Mouse (Mus musculus) heart, embryonic 12.5 days (tissue): ENCODE results near the gene 9230112D13Rik. TPM values are rescaled to one million over a fixed set of nuclear protein-coding genes. Genes with fewer than 3 reads are reported as not detected.

Source experiments
- ATAC-seq: fragments of 200-750 bp; cut with Nextera tagmentation; 2 replicates; pipeline ENCODE4 v1.8.0; 2017; ENCODE audit warnings: moderate TSS enrichment, moderate library complexity; ENCODE audit not compliant: insufficient number of reproducible peaks, low FRiP score
- H3K27ac ChIP-seq: fragments of 300-500 bp; sonication (generic); 2 replicates; pipeline ENCODE4 v1.5.1; 2016; ENCODE audit warnings: mild to moderate bottlenecking, moderate library complexity; ENCODE audit not compliant: poor library complexity, severe bottlenecking
- H3K27me3 ChIP-seq: fragments of 300-500 bp; sonication (generic); replicated peaks from 2 replicates; pipeline ENCODE4 v1.6.1; 2016; ENCODE audit warnings: mild to moderate bottlenecking, moderate library complexity
- H3K36me3 ChIP-seq: fragments of 300-500 bp; sonication (generic); 2 replicates; pipeline ENCODE4 v1.6.1; 2016; ENCODE audit warnings: mild to moderate bottlenecking, moderate library complexity
- H3K4me1 ChIP-seq: fragments of 300-500 bp; sonication (generic); replicated peaks from 2 replicates; pipeline ENCODE4 v1.6.1; 2016; ENCODE audit warnings: mild to moderate bottlenecking
- H3K4me2 ChIP-seq: fragments of 300-500 bp; sonication (generic); 2 replicates; pipeline ENCODE4 v1.6.1; 2016; ENCODE audit warnings: mild to moderate bottlenecking, moderate library complexity
- H3K4me3 ChIP-seq: fragments of 300-500 bp; sonication (generic); 2 replicates; pipeline ENCODE4 v1.5.1; 2016; ENCODE audit warnings: mild to moderate bottlenecking
- H3K9ac ChIP-seq: fragments of 300-500 bp; sonication (generic); 2 replicates; pipeline ENCODE4 v1.6.1; 2016; ENCODE audit warnings: mild to moderate bottlenecking, moderate library complexity
- H3K9me3 ChIP-seq: fragments of 300-500 bp; sonication (generic); replicated peaks from 2 replicates; pipeline ENCODE4 v1.6.1; 2016; ENCODE audit warnings: mild to moderate bottlenecking, moderate library complexity
- WGBS: fragments of 180-500 bp; shearing (Covaris S2); methylation state at CpG from one replicate; pipeline ENCODE4 v1.1.7; 2016; 5-methylcytosine and 5-hydroxymethylcytosine counted together
- polyA plus RNA-seq: library from polyadenylated mRNA; unstranded; fragments of >200 nt; fragmentation: Nextera tagmentation; extraction: Ambion mirVana; gene quantifications from 2 replicates; pipeline ENCODE4 v1.2.1, GENCODE M21; 2016

The 9230112D13Rik gene
- polyA plus RNA-seq, 1 experiment from 2014 or later, result not detected

DNA sequence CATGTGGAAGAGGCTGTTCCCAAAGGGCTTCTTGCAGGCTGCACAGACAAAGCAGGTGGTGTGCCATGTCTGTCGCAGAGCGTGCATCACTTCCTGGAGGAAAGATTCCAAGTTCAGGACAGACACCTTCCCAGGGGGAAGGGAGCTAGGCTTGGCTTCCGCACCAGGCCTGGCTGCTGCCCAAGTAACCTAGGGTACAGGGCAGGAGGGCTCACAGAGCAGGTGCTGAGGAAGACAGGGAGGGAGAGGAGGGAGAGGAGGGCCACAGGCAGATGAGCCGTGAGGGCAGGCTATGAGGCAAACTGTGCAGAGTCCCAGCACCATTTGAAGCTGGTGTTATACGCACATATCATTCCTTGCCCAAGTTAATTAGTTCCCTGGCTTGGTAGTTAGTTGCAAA lies 19.3 kb upstream of the 9230112D13Rik start:
- Histone ChIP-seq H3K4me1 (peaks cover 41% of the 10 kb centered on the region), H3K4me2 (no peak overlapping the region), H3K36me3 (peaks cover 75% of the 10 kb centered on the region), H3K27ac (no peak overlapping the region), H3K27me3 (no peaks in the 10 kb centered on the region), H3K9ac (no peak overlapping the region), H3K4me3 (no peak overlapping the region), H3K9me3 (no peaks in the 10 kb centered on the region)
- 87% methylated on average over 5 of the region's 5 CpGs for WGBS
- ATAC-seq, result no peak

DNA sequence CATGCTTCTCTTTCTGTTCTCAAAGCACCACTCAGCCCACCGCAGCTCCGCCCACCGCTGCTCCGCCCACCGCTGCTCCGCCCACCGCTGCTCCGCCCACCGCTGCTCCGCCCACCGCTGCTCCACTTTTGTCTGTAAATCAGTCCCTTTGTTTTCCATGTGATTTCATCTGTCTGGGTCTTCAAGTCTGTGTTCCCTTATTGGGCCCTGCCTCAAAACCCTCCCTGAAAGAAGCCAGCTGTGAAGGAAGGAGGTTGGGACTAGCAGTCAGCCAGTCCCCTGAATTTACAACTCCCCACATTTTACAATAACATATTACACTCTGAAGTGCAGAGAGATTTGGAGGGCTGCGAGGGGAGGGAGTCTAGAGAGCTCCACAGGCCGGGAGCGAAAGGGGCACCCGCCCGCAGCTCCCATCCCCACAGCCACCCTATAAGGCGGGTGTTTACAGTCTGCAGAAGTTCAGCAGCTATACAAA lies 18.1 kb upstream of the 9230112D13Rik start:
- 30% methylated on average over 17 of the region's 17 CpGs for WGBS

DNA sequence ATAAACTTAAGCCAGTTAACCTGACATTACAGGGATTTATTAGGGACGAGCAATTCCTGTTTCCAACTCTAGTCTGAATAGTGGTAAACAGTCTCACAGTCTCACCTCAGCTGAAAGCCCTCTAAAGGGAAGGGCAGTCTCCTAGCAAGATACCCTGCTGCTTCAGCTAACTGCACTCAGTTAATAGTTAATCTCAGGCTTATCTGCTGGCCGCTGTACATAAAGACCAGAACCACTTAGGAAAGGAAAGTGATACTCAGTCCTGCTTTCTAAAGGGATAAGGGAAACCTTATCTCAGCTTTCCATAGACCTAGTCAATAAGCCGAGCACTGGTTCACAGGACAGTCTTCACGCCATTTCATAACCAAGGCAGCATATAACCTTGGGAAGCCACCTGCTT lies 13.3 kb upstream of the 9230112D13Rik start:
- Histone ChIP-seq H3K27ac (no peak overlapping the region), H3K4me2 (no peak overlapping the region), H3K9me3 (no peaks in the 10 kb centered on the region), H3K36me3 (peaks cover 89% of the 10 kb centered on the region), H3K4me3 (no peak overlapping the region), H3K4me1 (peaks cover 7% of the 10 kb centered on the region; the same call in 1 of the 2 replicates), H3K9ac (no peak overlapping the region), H3K27me3 (no peaks in the 10 kb centered on the region)
- ATAC-seq, result no peak
- 37% methylated on average over 4 of the region's 4 CpGs for WGBS

More for the DNA sequence above, 18.1 kb upstream of the 9230112D13Rik start:
- Histone ChIP-seq H3K27me3 (no peaks in the 10 kb centered on the region), H3K9ac (no peak overlapping the region), H3K4me2 (no peak overlapping the region), H3K36me3 (peaks cover 80% of the 10 kb centered on the region), H3K9me3 (no peaks in the 10 kb centered on the region), H3K27ac (peak overlapping the region; percentile 19; the same call in 1 of the 2 replicates), H3K4me3 (no peak overlapping the region), H3K4me1 (peaks cover 39% of the 10 kb centered on the region)
- no peak; the same call in 1 of the 2 replicates for ATAC-seq

DNA sequence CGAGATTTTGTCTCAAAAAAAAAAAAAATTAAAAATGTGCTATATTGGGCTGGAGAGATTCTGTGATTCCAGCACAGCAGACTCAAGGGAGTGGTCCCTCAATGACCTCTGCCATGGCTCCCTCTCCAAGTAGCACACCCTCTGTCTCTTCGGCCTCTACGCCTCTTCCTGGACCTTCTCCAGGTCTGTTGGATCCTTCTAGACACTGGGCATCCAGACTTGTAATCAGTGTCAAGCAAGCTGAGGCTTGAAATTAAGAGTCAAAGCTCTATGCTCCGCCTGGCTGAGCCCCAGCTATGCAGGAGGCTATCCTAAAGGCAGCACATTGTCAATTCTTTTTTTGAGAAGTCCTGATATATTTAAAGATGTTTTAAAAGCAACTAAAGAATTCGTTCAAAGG lies 10.9 kb upstream of the 9230112D13Rik start:
- H3K4me2 ChIP-seq, result no peak overlapping the region
- 0 out of 2 replicates have a peak, but pooled peaks cover 6% of the 10 kb centered on the region for H3K9me3 ChIP-seq
- no peaks in the 10 kb centered on the region for H3K27me3 ChIP-seq
- no peak overlapping the region for H3K4me3 ChIP-seq
- H3K4me1 ChIP-seq, result peaks cover 17% of the 10 kb centered on the region
- ATAC-seq, result no peak
- no peak overlapping the region for H3K27ac ChIP-seq
- H3K36me3 ChIP-seq, result peaks cover 84% of the 10 kb centered on the region
- H3K9ac ChIP-seq, result no peak overlapping the region
- 81% methylated on average over 5 of the region's 5 CpGs for WGBS

DNA sequence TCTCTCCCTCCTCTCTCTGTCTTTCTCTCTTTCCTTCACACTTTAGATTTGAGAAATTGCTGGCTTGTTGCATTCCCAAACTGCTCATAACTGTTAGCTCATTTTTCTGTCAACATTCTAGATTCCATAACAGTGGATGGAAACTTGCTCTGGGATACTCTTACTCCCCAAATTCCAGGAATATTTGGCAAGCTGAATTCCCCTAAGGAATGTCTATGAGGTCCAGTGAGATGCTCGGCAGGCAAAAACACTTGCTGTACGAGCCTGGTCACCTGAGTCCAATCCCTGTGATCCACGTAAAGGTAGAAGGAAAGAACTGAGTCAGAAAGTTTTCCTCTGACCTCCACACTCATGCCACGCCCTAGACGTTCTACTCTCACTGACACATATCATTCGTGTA lies 9.9 kb upstream of the 9230112D13Rik start:
- peak overlapping the region; percentile 19; the same call in 1 of the 2 replicates for H3K27ac ChIP-seq

DNA sequence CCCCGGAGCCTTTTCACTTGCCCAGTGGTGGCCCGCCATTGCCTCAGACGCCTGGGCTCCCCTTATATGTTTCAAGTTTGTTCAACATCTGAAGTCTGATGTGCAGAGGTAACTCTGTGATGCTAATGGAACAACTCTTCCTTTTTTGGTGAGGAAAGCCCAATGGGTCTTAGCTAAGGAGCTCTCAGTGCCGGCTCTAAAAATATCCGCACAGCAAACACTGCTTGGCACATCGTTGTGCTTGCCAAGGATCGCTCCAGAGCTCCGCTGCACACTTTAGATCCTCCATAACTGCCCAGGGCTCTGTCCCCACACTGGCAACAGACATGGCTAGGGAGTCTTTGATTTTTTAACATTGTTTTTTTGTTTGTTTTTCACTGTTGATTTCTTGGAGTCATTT lies 6.2 kb upstream of the 9230112D13Rik start:
- no peak overlapping the region for H3K9ac ChIP-seq
- H3K36me3 ChIP-seq, result peaks cover 46% of the 10 kb centered on the region
- peak overlapping the region; percentile 76 for H3K27ac ChIP-seq
- peaks cover 13% of the 10 kb centered on the region for H3K4me1 ChIP-seq
- no peak for ATAC-seq
- no peaks in the 10 kb centered on the region for H3K27me3 ChIP-seq
- no peak overlapping the region for H3K4me3 ChIP-seq
- 53% methylated on average over 8 of the region's 8 CpGs for WGBS
- 0 out of 2 replicates have a peak, but pooled peaks cover 6% of the 10 kb centered on the region for H3K9me3 ChIP-seq
- no peak overlapping the region for H3K4me2 ChIP-seq

More for the DNA sequence above, 9.9 kb upstream of the 9230112D13Rik start:
- 62% methylated on average over 6 of the region's 6 CpGs for WGBS
- no peak for ATAC-seq
- H3K36me3 ChIP-seq, result peaks cover 82% of the 10 kb centered on the region
- H3K4me1 ChIP-seq, result peaks cover 20% of the 10 kb centered on the region
- 0 out of 2 replicates have a peak, but pooled peaks cover 6% of the 10 kb centered on the region for H3K9me3 ChIP-seq
- H3K4me3 ChIP-seq, result no peak overlapping the region
- no peak overlapping the region for H3K9ac ChIP-seq
- H3K4me2 ChIP-seq, result no peak overlapping the region
- no peaks in the 10 kb centered on the region for H3K27me3 ChIP-seq

DNA sequence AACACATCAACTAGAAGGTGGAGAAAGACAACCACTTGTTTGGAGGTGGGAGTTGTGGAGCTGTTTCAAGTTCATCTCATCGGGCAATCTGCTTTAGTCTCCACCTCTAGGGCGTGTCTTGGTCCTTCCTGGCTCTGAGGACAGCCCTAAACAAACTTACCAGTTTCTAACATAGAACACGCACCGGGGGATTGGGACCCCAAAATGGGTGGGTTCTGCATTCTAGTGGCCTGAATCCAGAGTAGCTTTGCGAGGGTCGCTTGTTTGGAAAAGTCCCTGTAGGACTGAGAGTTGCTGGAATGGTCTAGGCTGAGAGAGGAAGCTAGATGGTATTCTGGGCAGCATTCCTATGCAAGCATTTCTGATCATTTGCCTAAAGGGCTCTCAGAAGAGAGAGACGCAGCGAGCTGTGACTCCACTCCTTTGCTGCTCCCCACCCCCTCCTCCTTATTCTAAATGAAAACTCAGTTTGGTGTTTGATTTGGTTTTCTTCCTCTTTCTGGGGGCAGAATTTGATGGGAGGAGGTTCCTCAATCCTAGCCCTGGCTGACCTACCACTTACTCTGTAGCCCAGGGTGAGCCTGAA lies 4.5 kb downstream of the 9230112D13Rik start:
- Histone ChIP-seq H3K9ac (no peak overlapping the region), H3K27ac (no peak overlapping the region), H3K27me3 (no peaks in the 10 kb centered on the region), H3K4me2 (no peak overlapping the region), H3K36me3 (no peaks in the 10 kb centered on the region), H3K4me1 (peaks cover 8% of the 10 kb centered on the region), H3K9me3 (peaks cover 5% of the 10 kb centered on the region), H3K4me3 (no peak overlapping the region)
- no peak for ATAC-seq
- 72% methylated on average over 8 of the region's 8 CpGs for WGBS

DNA sequence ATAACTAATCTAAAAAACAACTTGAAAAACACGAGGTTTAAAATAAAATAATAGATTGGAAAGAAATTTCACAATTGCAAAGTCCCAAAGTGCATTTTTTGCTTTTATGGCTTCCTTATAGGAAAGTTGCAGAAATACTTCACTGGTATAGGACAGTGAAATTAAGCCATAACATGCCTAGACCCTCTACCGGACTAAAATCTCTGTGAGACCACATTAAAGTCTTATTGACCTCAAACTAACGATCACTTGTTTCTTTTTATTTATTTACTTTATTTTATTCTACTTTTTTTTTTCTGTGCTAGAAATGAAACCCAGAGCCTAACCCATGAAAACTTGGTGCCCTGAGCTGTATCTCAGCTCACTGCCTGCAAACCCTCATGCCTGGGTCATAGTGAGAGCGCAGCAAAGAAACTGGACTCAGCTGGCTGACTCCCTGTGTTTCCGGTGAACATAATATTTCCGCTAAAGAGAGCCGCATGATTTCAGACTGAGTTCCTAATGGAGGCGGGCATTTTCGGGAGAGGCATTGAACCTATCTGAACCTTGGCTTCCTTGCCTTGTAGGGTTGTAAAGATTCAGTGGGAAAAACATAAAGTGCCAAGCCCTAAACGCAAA lies 5.5 kb downstream of the 9230112D13Rik start:
- peaks cover 2% of the 10 kb centered on the region for H3K9me3 ChIP-seq
- H3K4me2 ChIP-seq, result no peak overlapping the region
- no peak overlapping the region for H3K9ac ChIP-seq
- ATAC-seq, result no peak
- 81% methylated on average over 10 of the region's 10 CpGs for WGBS
- no peak overlapping the region for H3K27ac ChIP-seq
- no peak overlapping the region for H3K4me3 ChIP-seq
- peaks cover 10% of the 10 kb centered on the region for H3K4me1 ChIP-seq
- no peaks in the 10 kb centered on the region for H3K27me3 ChIP-seq
- H3K36me3 ChIP-seq, result no peaks in the 10 kb centered on the region

DNA sequence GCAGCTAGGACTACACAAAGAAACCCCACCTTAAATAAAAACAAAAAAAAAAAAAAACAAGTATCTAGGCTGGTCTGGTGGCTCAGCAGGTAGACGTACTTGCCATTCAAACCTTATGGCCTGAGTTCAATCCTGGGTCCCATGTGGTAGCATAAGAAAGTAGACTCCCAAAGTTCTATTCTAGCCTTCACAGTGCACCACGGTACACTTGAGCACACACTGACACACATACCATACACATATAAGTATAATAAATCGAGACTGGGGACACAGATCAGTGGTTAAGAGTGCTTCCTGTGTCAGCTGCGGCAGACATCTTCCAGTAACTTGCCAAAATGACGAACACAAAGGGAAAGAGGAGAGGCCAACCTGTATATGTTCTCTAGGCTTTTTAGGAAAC lies 6.7 kb downstream of the 9230112D13Rik start:
- no peak overlapping the region for H3K4me2 ChIP-seq
- no peak for ATAC-seq
- H3K4me3 ChIP-seq, result no peak overlapping the region
- H3K27me3 ChIP-seq, result no peaks in the 10 kb centered on the region
- no peaks in the 10 kb centered on the region for H3K9me3 ChIP-seq
- 87% methylated on average over 5 of the region's 5 CpGs for WGBS
- no peak overlapping the region for H3K9ac ChIP-seq
- H3K27ac ChIP-seq, result no peak overlapping the region
- H3K4me1 ChIP-seq, result peaks cover 13% of the 10 kb centered on the region
- no peaks in the 10 kb centered on the region for H3K36me3 ChIP-seq

DNA sequence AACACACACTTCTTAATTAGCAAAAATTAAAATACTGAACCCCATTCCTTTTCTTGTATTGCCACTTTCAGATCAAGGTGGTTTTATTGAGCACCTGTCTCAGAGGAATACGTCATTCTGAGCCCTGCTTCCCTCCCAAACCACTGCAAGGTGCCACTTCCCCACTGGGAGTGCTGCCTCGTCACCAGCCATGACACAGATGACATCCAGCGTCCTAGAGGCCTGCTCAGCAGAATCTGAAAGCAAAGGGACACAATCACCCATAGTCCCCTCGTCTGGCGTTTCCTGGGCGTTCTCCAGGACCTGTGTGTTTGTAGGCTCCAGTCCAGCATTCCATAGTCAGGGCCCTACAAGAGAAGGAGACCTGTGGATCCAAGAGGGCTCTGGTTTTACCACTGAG lies 8.5 kb downstream of the 9230112D13Rik start:
- no peak overlapping the region for H3K4me2 ChIP-seq
- H3K27me3 ChIP-seq, result 0 out of 2 replicates have a peak, but pooled peaks cover 3% of the 10 kb centered on the region
- 0 out of 2 replicates have a peak overlapping the region, but pooled peaks have one; percentile 8 for H3K27ac ChIP-seq
- no peak overlapping the region for H3K9ac ChIP-seq
- no peaks in the 10 kb centered on the region for H3K36me3 ChIP-seq
- no peak for ATAC-seq
- H3K4me3 ChIP-seq, result no peak overlapping the region
- no peaks in the 10 kb centered on the region for H3K9me3 ChIP-seq
- WGBS, result 28% methylated on average over 6 of the region's 6 CpGs
- H3K4me1 ChIP-seq, result peaks cover 13% of the 10 kb centered on the region

DNA sequence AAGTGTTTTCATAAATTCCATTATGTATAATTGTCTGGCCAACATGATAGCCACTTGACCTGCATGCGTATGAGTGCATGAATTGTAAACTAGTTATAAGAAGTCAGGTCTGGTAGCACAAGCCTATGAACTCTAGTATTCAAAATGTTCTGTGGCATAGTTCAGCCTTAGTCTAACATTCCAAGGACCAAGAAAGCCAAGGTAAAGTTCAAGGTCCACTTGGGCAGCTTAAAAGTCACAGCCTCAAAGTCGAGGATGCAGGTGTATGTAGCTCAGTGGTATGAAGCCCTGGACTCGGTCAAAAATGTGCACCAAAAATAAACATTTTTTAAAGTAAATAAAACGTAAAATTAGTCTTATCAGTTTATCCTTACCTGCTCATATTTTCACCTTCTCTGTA lies 10.0 kb downstream of the 9230112D13Rik start:
- Histone ChIP-seq H3K9ac (no peak overlapping the region), H3K27ac (no peak overlapping the region), H3K9me3 (no peaks in the 10 kb centered on the region), H3K4me2 (no peak overlapping the region), H3K4me1 (peaks cover 25% of the 10 kb centered on the region), H3K27me3 (0 out of 2 replicates have a peak, but pooled peaks cover 3% of the 10 kb centered on the region), H3K36me3 (no peaks in the 10 kb centered on the region), H3K4me3 (no peak overlapping the region)
- ATAC-seq, result no peak
- WGBS, result 82% methylated on average over 4 of the region's 4 CpGs
